Mouse (Mus musculus): Measurements from ENCODE around the gene Nfx1. TPM values are rescaled to one million over a fixed set of nuclear protein-coding genes. Genes with fewer than 3 reads are reported as not detected.

Gene Nfx1
- polyA plus RNA-seq, 1 experiment from 2014 or later: 89.0 TPM

DNA sequence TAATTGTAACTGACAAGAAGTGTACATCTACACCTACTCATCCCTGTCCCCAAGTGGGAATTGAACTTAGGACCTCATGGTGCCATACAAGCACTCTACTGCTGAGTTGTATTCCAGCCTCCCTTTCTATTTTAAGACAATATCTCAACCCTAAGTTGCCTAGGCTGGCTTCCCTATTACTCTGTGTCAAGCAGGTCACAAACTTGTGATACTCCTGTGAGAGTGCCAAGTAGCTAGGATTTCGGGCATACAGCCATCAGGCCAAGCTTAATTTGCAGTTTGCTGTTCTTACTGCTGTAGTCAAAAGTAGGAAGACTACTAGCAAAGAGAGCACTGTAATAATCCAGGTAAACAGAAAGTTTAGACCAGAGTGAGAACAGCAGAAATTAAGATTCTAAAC lies 13.0 kb downstream of the Nfx1 start:
- no peak for ATAC-seq (replicated peaks; ENCODE audit: low FRiP score)
- no peaks in the 10 kb centered on the region for H3K9me3 ChIP-seq (ENCODE audit: control insufficient read depth, low read length)
- 86% methylated on average over 1 of the region's 1 CpGs for WGBS
- no peaks in the 10 kb centered on the region for H3K4me1 ChIP-seq (replicated peaks; ENCODE audit: control insufficient read depth, insufficient read depth, low read length)
- peaks cover 45% of the 10 kb centered on the region for H3K36me3 ChIP-seq (ENCODE audit: control insufficient read depth, insufficient read depth, low read length)
- H3K9ac ChIP-seq (ENCODE audit: low read depth, low read length): no peak overlapping the region
- no peaks in the 10 kb centered on the region for H3K27me3 ChIP-seq (replicated peaks; ENCODE audit: control insufficient read depth, insufficient read depth, low read length)
- no peak overlapping the region for H3K4me2 ChIP-seq
- no peak overlapping the region for H3K27ac ChIP-seq (ENCODE audit: low read depth, low read length)
- no peak overlapping the region for H3K4me3 ChIP-seq (ENCODE audit: low read depth, low read length)
- no peak for DNase-seq (ENCODE audit: low spot score)

DNA sequence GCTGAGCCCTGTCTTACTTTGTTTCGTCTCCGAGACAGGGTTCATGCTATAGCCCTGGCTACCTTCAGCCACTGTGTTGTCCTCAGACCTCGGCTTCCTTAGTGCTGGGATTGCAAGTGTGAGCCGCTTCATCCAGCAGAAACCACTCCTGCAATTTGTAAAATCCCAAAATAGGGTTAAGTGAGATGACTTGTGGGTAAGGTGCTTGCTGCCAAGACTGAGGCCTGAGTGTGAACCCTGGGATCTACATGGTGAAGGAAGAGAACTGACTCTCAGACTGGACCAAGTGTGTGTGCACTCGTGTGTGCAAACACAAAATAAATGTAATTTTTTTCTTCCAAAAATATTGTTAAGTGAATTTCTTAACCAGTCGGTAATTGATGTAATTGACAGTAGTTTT lies 18.9 kb downstream of the Nfx1 start:
- 85% methylated on average over 6 of the region's 6 CpGs for WGBS
- H3K4me1 ChIP-seq (replicated peaks; ENCODE audit: control insufficient read depth, insufficient read depth, low read length): no peaks in the 10 kb centered on the region
- no peak overlapping the region for H3K4me3 ChIP-seq (ENCODE audit: low read depth, low read length)
- H3K9ac ChIP-seq (ENCODE audit: low read depth, low read length): no peak overlapping the region
- ATAC-seq (replicated peaks; ENCODE audit: low FRiP score) (no peak), DNase-seq (ENCODE audit: low spot score) (no peak)
- H3K36me3 ChIP-seq (ENCODE audit: control insufficient read depth, insufficient read depth, low read length): peaks cover 64% of the 10 kb centered on the region
- no peaks in the 10 kb centered on the region for H3K9me3 ChIP-seq (ENCODE audit: control insufficient read depth, low read length)
- H3K4me2 ChIP-seq: no peak overlapping the region
- no peak overlapping the region for H3K27ac ChIP-seq (ENCODE audit: low read depth, low read length)
- H3K27me3 ChIP-seq (replicated peaks; ENCODE audit: control insufficient read depth, insufficient read depth, low read length): no peaks in the 10 kb centered on the region

GRCm38 (mm10) chr4:40996302-40996701 lies 25.6 kb downstream of the Nfx1 start:
- ATAC-seq (replicated peaks; ENCODE audit: low FRiP score): peak; percentile 50; the same call in 1 of the 2 replicates
- 90% methylated on average over 6 of the region's 6 CpGs for WGBS
- no peak overlapping the region for H3K4me2 ChIP-seq

GRCm38 (mm10) chr4:40997916-40998315 lies 27.2 kb downstream of the Nfx1 start:
- Histone ChIP-seq H3K4me3 (ENCODE audit: low read depth, low read length) (no peak overlapping the region), H3K4me2 (no peak overlapping the region), H3K36me3 (ENCODE audit: control insufficient read depth, insufficient read depth, low read length) (peaks cover 64% of the 10 kb centered on the region), H3K9me3 (ENCODE audit: control insufficient read depth, low read length) (no peaks in the 10 kb centered on the region), H3K9ac (ENCODE audit: low read depth, low read length) (no peak overlapping the region), H3K27me3 (replicated peaks; ENCODE audit: control insufficient read depth, insufficient read depth, low read length) (no peaks in the 10 kb centered on the region), H3K27ac (ENCODE audit: low read depth, low read length) (no peak overlapping the region), H3K4me1 (replicated peaks; ENCODE audit: control insufficient read depth, insufficient read depth, low read length) (0 out of 2 replicates have a peak, but pooled peaks cover 6% of the 10 kb centered on the region)
- DNase-seq (ENCODE audit: low spot score) (no peak), ATAC-seq (replicated peaks; ENCODE audit: low FRiP score) (peak; percentile 75)
- 74% methylated on average over 4 of the region's 4 CpGs for WGBS

More at GRCm38 (mm10) chr4:40996302-40996701, 25.6 kb downstream of the Nfx1 start:
- no peak overlapping the region for H3K4me3 ChIP-seq (ENCODE audit: low read depth, low read length)
- H3K9me3 ChIP-seq (ENCODE audit: control insufficient read depth, low read length): no peaks in the 10 kb centered on the region
- no peak for DNase-seq (ENCODE audit: low spot score)
- no peaks in the 10 kb centered on the region for H3K27me3 ChIP-seq (replicated peaks; ENCODE audit: control insufficient read depth, insufficient read depth, low read length)
- no peak overlapping the region for H3K27ac ChIP-seq (ENCODE audit: low read depth, low read length)
- 0 out of 2 replicates have a peak, but pooled peaks cover 6% of the 10 kb centered on the region for H3K4me1 ChIP-seq (replicated peaks; ENCODE audit: control insufficient read depth, insufficient read depth, low read length)
- no peak overlapping the region for H3K9ac ChIP-seq (ENCODE audit: low read depth, low read length)
- peaks cover 64% of the 10 kb centered on the region for H3K36me3 ChIP-seq (ENCODE audit: control insufficient read depth, insufficient read depth, low read length)

DNA sequence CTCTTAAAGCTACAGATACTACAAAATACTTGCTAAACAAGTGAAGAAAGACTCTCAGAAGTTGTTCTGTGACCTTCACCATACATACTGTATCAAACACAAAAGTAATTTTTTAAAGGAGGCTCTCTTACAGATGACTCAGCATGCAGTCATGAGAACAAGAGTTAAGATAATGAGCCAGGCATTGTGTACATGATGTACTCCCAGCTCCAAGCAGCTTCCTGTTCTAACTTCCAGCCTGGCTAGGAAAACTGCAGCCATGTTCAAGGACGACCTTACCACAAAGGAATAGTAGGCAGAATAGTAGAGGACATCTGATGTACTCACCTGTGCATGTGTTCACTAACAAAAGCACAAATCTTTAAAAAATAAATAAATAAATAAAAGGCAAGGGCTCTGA lies 29.6 kb downstream of the Nfx1 start:
- no peak overlapping the region for H3K9ac ChIP-seq (ENCODE audit: low read depth, low read length)
- no peak overlapping the region for H3K4me3 ChIP-seq (ENCODE audit: low read depth, low read length)
- no peak for DNase-seq (ENCODE audit: low spot score)
- ATAC-seq (replicated peaks; ENCODE audit: low FRiP score): no peak
- no peaks in the 10 kb centered on the region for H3K27me3 ChIP-seq (replicated peaks; ENCODE audit: control insufficient read depth, insufficient read depth, low read length)
- H3K4me1 ChIP-seq (replicated peaks; ENCODE audit: control insufficient read depth, insufficient read depth, low read length): 0 out of 2 replicates have a peak, but pooled peaks cover 6% of the 10 kb centered on the region
- H3K9me3 ChIP-seq (ENCODE audit: control insufficient read depth, low read length): no peaks in the 10 kb centered on the region
- peaks cover 70% of the 10 kb centered on the region for H3K36me3 ChIP-seq (ENCODE audit: control insufficient read depth, insufficient read depth, low read length)
- WGBS: 79% methylated on average over 1 of the region's 1 CpGs
- no peak overlapping the region for H3K4me2 ChIP-seq
- no peak overlapping the region for H3K27ac ChIP-seq (ENCODE audit: low read depth, low read length)

- Histone ChIP-seq H3K4me1 (replicated peaks; ENCODE audit: control insufficient read depth, insufficient read depth, low read length) (0 out of 2 replicates have a peak, but pooled peaks cover 6% of the 10 kb centered on the region), H3K4me3 (ENCODE audit: low read depth, low read length) (no peak overlapping the region), H3K27ac (ENCODE audit: low read depth, low read length) (no peak overlapping the region), H3K9me3 (ENCODE audit: control insufficient read depth, low read length) (no peaks in the 10 kb centered on the region), H3K4me2 (no peak overlapping the region), H3K27me3 (replicated peaks; ENCODE audit: control insufficient read depth, insufficient read depth, low read length) (no peaks in the 10 kb centered on the region), H3K36me3 (ENCODE audit: control insufficient read depth, insufficient read depth, low read length) (peaks cover 67% of the 10 kb centered on the region), H3K9ac (ENCODE audit: low read depth, low read length) (no peak overlapping the region)
- 86% methylated on average over 9 of the region's 9 CpGs for WGBS
- no peak for ATAC-seq (replicated peaks; ENCODE audit: low FRiP score)
- no peak for DNase-seq (ENCODE audit: low spot score)
Observed at GRCm38 (mm10) chr4:41000842-41001639, 30.3 kb downstream of the Nfx1 start.

GRCm38 (mm10) chr4:41013351-41013750 lies 42.6 kb downstream of the Nfx1 start:
- H3K27me3 ChIP-seq (replicated peaks; ENCODE audit: control insufficient read depth, insufficient read depth, low read length): no peaks in the 10 kb centered on the region
- no peaks in the 10 kb centered on the region for H3K9me3 ChIP-seq (ENCODE audit: control insufficient read depth, low read length)
- ATAC-seq (replicated peaks; ENCODE audit: low FRiP score): peak; percentile 87
- H3K9ac ChIP-seq (ENCODE audit: low read depth, low read length): no peak overlapping the region
- H3K27ac ChIP-seq (ENCODE audit: low read depth, low read length): no peak overlapping the region
- peaks cover 39% of the 10 kb centered on the region for H3K36me3 ChIP-seq (ENCODE audit: control insufficient read depth, insufficient read depth, low read length)
- DNase-seq (ENCODE audit: low spot score): no peak
- WGBS: 49% methylated on average over 3 of the region's 3 CpGs
- no peak overlapping the region for H3K4me2 ChIP-seq
- H3K4me3 ChIP-seq (ENCODE audit: low read depth, low read length): no peak overlapping the region
- H3K4me1 ChIP-seq (replicated peaks; ENCODE audit: control insufficient read depth, insufficient read depth, low read length): peaks cover 5% of the 10 kb centered on the region

- H3K27ac ChIP-seq (ENCODE audit: low read depth, low read length): no peak overlapping the region
- H3K4me1 ChIP-seq (replicated peaks; ENCODE audit: control insufficient read depth, insufficient read depth, low read length): peaks cover 5% of the 10 kb centered on the region
- no peaks in the 10 kb centered on the region for H3K27me3 ChIP-seq (replicated peaks; ENCODE audit: control insufficient read depth, insufficient read depth, low read length)
- DNase-seq (ENCODE audit: low spot score) (no peak), ATAC-seq (replicated peaks; ENCODE audit: low FRiP score) (no peak)
- H3K9ac ChIP-seq (ENCODE audit: low read depth, low read length): no peak overlapping the region
- H3K4me2 ChIP-seq: no peak overlapping the region
- no peaks in the 10 kb centered on the region for H3K9me3 ChIP-seq (ENCODE audit: control insufficient read depth, low read length)
- H3K4me3 ChIP-seq (ENCODE audit: low read depth, low read length): no peak overlapping the region
- H3K36me3 ChIP-seq (ENCODE audit: control insufficient read depth, insufficient read depth, low read length): peaks cover 39% of the 10 kb centered on the region
- WGBS: 89% methylated on average over 5 of the region's 5 CpGs
Observed at GRCm38 (mm10) chr4:41015798-41016197, 45.1 kb downstream of the Nfx1 start.

DNA sequence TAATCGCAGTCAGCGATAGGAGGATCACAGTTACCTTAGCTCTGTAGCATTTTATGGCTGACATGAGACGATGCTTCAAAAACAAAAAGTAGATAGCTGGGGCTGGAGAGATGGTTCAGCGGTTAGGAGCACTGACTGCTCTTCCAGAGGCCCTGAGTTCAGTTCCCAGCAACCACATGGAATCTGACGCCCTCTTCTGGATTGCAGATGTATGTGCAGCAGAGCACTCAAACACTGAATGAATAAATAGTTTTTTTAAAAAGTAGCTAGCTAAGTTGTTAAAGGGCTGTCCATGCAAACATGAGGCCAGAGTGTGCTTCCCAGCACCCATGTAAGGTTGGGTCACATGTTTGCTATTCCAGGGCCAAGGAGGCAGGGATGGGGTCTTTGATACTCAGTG lies 50.4 kb downstream of the Nfx1 start:
- no peak overlapping the region for H3K9ac ChIP-seq (ENCODE audit: low read depth, low read length)
- H3K9me3 ChIP-seq (ENCODE audit: control insufficient read depth, low read length): no peaks in the 10 kb centered on the region
- peaks cover 9% of the 10 kb centered on the region for H3K4me1 ChIP-seq (replicated peaks; ENCODE audit: control insufficient read depth, insufficient read depth, low read length)
- H3K36me3 ChIP-seq (ENCODE audit: control insufficient read depth, insufficient read depth, low read length): peaks cover 32% of the 10 kb centered on the region
- no peak overlapping the region for H3K4me2 ChIP-seq
- ATAC-seq (replicated peaks; ENCODE audit: low FRiP score) (no peak), DNase-seq (ENCODE audit: low spot score) (no peak)
- H3K27ac ChIP-seq (ENCODE audit: low read depth, low read length): no peak overlapping the region
- WGBS: 88% methylated on average over 5 of the region's 5 CpGs
- no peaks in the 10 kb centered on the region for H3K27me3 ChIP-seq (replicated peaks; ENCODE audit: control insufficient read depth, insufficient read depth, low read length)
- H3K4me3 ChIP-seq (ENCODE audit: low read depth, low read length): no peak overlapping the region
